Mouse (Mus musculus): ENCODE data around the gene Cyp2d11.

Cyp2d11 gene

DNA sequence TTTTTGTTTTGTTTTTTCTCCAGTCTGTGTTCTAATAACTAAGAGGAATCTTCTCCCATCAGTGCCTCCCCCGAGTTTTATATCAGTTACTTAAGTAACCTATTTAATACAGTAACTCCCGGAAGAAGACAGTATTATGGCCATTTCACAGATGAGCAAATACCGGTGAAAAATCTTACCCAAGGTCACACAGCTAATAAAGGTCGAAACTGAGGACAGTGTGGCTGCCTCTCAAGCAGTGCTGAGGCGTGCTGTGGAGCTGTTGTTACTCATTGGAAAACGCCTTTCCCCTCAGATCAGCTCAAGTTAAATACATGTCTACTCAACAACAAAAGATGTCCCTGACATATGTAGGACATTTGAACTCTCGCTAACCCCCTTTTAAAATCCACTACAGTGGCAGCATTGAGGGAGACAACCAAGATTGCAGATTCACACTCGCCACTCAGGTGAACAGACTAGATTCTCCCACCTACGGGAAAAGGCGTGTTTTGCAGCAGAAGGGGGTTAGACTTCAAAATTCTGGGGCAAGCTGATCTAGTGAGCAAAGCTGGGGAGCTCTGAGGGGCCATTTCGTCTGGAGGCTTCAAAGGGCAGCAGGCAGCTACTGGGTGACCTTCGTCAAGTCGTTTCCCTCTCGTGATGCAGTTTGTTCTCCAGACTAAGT, 40.6 kb downstream of the Cyp2d11 start:
- intact Hi-C loops (cut with DNase I), result no loop called here

DNA sequence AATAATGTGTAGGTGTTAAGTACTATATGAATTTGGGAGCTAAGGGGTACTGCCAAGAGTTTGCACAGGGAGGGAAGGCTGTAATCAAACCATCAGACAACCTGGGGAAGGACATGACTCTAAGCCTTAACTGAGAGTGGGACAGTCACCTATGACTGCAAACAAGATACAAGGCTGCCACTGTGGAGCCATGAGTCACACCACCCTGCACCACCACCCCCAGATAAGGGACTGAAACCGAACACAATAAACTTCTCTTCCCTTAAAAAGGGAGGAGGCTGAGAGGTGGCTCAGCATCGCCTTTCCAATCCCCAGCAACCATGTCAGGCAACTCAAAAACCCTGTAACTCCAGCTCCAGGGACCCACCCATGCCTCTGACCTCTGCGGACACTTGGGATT, 42.3 kb downstream of the Cyp2d11 start:
- intact Hi-C loops (cut with DNase I), result no loop called here

DNA sequence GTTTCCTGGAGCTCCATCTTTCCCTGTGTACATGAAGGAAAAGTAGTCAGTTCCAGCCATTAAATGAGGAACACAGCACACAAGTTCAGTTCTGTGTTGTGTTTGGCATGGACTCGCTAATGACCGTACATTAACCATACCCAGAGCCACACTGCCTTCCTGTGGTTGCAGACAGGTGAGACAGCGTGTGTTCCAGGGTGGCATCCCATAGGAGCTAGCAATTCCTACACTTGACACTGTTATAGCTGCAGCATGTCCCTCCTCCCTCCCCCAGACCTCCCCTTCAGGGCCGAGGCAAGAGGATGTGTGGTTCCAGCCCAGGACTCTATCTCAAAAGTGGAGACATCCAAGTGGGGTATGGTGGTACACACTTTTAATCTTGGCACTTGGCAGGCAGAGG, 43.5 kb downstream of the Cyp2d11 start:
- intact Hi-C loops (cut with DNase I), result no loop called here

DNA sequence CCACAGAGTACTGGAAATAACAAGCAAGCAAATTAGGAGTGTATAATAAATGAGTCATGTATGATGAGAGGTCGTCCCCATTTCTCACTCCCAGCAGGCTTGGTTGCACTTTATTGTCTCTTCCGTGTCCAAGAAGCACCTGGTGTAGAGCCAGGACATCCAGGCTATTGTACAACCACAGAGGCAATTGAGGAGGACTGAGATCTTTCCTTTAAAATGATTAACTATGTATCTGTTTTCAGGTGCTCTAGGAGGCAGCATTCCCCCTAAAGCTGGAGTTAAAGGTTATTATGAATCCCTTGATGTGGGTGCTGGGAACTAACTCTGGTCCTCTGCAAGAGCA, 44.9 kb downstream of the Cyp2d11 start:
- intact Hi-C loops (cut with DNase I), result no loop called here

DNA sequence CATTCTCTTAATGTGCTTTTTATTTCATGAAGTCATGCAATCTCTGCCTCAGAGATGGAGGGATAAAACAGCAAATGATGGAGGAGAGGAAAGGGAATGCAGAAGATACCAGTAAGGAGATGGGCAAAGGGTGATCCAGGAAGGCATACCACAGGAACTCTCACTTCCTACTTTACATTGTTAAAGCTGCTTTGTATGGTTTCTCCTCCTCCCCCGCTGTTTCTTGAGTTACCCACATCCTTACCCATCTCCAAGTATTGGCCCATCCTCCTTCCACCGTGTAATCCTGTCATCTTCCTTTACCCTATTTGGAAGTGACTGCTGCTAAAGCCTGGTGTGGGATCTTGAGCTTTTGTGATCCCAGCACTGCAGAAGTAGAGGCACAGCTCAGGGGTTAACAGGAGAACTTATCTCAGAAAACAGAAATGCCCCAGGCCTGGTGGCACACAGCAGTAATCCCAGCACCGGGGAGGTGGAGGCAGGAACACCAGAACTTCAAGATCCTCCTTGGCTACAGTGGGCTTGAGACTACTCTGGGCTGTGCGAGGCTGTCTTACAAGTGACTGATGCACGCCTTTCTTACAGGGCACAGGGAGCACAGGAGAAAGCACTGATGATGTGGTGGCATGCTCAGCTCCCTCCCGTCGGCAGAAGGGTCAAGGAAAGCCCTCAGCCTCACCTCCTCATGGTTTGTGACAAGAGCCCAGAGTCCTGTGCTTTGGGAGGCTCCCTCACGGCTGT, 45.4 kb downstream of the Cyp2d11 start:
- intact Hi-C loops (cut with DNase I), result no loop called here

DNA sequence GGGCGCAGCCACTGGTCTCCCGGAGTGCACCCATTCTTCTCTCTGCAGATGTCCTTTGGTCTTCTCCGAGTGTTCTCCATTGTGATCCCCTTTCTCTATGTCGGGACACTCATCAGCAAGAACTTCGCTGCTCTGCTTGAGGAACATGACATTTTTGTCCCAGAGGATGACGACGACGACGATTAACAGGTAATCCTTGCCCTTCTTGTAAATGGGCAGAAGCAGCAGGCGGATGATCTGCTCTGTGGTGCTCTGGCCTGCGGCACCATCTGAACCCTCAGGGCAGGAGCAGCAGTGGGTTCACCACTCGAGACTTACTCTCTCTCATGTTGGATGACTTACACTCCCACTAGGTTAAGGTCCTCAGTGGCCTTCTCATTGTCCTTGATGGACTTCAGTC, 46.0 kb downstream of the Cyp2d11 start:
- intact Hi-C loops (cut with DNase I), result no loop called here

DNA sequence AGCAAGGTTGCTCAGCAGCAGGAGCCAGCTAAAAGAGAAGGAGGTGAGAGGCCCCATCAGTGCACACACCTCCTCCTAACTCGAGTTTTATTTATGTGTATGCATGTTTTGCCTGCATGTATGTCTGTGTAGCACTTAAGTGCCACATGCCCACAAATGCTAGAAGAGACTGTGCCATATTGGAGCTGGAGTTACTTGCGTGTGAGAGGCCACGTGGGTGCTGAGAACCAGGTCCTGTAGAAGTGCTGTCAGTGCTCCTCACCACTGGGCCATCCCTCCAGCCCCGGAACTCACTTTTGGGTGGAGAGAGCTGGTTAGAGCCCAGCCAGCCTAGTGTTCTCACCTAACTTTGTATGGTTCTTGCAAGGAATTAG, 46.5 kb downstream of the Cyp2d11 start:
- intact Hi-C loops (cut with DNase I), result no loop called here

DNA sequence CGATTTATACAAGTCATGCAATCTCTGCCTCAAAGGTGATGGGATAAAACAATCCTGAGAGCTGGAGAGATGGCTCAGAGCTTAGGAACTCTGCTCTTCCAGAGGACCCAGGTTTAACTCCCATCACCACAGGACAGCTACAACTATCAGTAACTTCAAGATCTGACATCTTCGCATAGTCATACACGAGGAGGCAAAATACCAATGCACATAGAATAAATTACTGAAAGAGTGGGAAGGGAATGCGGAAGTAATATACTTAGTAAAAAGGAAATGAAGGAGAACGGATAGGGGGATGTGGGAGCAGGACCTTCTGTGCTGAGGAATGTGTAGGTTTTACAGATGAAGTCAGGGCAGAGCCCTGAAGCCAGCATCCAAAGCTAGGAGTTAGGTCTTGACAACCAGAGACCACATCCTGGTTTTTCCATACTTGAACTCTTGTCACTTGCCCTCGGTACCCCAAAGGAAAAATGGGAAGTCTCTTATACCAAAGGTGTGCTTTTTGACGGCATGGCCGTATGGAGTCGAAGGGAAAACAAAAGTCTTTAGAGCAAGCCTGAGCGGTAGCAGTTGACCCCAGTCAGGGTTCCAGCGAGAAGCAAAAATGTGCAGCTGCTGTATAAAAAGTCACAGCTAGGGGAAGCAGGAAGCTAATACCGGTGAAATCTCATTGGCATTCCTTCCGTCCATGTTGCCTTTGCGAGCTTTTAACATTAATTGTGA, 47.1 kb downstream of the Cyp2d11 start:
- intact Hi-C loops (cut with DNase I), result no loop called here

DNA sequence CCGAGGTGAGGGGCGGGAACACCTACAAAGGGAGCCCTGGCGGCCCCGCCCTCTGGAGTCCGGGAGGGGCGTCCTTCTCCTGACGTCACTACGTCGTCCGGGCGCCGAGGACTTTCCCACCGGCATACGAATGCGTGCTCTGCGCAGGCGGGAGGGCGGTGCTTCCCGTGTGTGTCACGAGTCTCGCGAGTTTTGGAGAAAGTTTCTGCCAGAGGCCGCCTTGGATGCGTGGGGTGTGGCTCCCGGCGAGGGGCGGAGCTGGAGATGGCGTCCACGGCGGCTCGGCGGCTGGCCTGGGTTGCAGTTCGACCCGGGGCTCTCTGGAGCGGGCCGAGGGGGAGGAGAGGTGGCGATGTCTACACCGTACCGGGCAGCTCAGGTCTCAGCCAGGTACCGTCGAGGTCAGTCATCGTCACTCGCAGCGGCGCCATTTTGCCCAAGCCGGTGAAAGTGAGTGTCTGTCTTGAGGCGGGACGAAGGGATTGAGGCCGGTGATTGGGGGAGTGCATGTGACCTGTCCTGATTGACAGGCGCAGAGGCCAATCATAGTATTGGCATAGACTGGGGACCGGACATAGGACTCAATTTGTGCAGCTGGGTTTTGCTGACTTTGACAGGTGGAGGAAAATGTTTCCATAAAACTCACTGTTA, 47.9 kb downstream of the Cyp2d11 start:
- intact Hi-C loops (cut with DNase I), result no loop called here

DNA sequence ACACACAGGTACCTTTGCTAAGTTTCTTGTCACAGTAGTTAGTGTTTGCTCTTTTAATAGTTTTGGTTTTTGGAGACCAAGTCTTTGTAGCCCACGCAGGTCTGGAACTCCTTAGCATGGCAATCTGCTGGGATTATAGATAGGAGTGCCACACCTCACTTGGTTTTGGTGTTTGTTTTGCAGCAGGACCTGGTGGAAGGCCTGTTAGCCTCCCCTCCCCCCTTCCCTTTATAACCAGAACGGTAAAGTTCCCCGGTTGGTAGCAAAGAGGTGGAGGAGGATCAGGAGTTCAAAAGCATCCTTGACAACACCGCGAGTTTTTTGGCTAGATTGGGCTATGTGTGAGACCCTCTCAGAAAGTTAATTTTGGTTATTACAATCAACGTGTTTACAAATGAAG, 48.9 kb downstream of the Cyp2d11 start:
- intact Hi-C loops (cut with DNase I), result no loop called here

DNA sequence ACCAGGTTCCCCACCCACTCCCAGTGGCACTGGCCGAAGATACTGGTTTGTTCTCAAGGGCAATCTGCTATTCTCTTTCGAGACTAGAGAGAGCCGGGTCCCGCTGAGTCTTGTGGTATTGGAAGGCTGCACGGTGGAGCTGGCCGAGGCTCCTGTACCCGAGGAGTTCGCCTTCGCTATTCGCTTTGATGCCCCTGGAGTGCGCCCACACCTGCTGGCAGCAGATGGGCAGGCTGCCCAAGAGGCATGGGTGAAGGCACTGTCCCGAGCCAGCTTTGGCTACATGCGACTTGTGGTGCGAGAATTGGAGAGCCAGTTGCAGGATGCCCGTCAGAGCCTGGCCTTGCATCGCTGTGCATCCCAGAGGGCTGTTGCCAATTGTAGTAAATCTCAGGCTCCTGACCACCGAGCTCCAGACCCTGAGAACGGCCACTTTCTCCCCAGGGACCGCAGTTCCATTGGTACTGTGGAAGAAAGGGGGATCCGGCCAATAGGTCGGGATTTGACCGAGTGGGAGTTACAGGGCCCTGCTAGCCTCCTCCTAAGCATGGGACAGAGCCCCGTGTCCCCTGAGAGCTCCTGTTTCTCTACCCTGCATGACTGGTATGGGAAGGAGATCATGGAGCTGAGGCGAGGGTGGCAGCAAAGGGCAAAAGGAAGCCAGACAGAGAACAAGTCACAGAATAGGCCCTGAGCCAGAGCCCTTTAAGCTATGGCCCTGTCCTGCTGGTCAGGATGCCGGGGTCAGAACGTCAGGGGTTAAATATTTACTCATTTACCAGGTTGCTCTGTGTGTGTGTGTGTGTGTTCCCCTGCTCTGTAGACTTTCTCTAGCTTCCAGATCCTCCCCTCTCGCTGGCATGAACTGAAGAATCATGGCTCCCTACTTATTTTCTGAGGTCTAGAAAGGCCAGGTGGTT, 50.2 kb downstream of the Cyp2d11 start:
- intact Hi-C loops (cut with DNase I), result no loop called here

DNA sequence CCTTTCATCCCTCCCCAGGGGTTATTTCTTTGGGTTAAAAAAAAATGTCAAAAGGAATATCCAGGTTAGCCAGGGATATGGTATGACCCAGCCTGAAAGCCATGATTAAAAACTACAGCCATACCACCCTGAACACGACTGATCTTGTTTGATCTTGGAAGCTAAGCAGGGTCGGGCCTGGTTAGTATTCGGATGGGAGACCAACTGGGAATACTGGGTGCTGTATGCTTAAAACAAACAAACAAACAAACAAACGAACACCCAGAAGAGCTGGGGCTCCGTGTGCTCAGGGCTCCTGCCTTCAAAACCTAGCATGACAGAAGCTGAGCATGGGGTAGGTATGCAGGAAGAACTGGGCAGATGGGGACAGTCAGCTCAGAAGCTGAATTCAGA, 51.3 kb downstream of the Cyp2d11 start:
- intact Hi-C loops (cut with DNase I), result no loop called here

DNA sequence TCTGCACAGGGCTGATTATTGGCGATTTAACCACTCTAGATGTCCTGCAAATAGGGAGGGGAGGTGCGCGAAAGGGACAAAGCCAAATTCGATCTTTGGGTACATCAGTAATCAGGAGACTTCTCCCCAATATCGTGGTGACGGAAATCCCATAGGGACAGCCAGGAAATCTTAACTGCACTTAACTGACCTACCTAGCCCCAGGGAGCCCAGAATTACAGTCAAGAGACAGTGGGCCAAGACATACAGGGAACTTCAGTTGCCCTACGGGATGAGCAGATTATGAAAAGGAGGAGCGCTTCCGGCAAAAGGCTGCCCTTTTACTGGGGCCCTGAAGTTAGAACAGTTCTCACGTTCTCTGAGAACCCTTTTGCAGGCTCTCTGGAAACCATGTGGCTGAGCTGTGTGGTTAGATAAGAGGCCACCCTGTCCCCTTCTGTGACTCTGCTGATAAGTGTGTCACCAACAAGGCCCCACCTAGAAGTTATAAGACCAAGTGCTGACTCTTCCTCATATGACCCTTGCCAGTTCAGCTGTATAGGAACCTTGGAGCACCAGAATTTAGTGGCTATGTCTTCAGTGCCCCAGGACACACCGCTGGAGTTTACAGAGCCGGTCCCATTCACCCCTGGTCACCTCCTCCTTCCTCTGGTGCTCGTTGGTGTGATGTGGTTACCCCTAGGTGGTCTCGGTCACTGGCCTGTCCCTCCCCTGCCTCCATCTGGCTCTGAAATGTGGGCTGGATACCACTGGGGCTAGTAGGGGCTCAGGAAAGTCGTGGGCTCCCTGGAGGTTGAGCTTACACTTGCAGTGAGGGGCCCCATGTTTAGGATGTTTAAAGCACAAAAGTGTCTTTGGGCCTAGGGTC, 51.9 kb downstream of the Cyp2d11 start:
- intact Hi-C loops (cut with DNase I), result no loop called here

DNA sequence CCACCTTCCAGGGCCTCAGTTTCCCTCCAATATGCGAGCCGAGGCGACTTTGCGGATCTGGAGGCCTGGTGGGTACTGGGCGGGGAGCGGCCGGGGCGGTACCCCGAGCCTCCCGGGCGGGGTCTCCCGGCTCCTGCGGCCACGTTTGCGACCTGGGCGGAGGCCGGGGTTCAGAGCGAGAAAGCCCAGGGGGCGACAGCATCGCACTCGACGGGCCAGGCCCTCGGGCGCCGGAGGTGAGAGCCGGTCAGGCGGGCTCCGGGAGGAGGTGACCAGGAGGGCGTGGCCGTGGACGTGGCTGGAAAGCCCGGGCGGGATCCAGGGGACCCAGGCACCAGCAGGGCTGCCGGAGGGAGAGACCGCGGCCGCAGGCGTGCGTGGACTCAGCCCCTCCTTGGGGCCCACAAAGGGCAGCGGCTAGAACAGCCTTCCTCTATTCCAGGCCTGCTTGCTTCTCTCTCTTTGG, 52.8 kb downstream of the Cyp2d11 start:
- intact Hi-C loops (cut with DNase I), result no loop called here

DNA sequence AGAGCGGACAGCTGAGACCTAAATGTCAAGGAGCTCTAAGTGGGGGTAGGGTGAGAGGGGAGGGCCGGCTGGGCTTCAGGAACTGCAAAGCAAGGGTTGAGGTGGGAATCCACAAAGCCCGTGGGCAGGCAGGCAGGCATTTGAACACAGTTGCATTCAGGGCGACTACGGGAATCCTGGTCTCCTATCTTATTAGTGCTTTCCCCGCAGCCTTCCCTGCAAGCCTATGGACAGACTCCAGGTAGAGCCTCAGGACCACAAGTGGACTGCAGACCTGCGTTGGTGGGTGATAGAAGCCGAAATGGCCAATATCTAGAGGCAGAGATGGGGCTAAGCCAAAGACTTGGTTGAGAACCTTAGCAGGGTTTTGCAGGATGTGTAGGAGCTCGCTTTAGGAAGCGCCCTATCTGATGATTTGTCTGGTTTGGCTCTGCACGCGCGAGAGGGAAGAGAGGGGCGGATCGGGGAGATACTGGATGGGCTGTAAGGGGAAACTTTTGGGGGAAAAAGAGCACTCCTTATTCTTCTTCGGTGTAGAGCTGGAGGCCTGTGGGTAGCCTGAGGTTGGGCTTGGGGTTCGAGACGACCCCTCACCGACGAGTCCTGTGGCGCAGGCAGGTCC, 53.3 kb downstream of the Cyp2d11 start:
- intact Hi-C loops (cut with DNase I), result no loop called here

DNA sequence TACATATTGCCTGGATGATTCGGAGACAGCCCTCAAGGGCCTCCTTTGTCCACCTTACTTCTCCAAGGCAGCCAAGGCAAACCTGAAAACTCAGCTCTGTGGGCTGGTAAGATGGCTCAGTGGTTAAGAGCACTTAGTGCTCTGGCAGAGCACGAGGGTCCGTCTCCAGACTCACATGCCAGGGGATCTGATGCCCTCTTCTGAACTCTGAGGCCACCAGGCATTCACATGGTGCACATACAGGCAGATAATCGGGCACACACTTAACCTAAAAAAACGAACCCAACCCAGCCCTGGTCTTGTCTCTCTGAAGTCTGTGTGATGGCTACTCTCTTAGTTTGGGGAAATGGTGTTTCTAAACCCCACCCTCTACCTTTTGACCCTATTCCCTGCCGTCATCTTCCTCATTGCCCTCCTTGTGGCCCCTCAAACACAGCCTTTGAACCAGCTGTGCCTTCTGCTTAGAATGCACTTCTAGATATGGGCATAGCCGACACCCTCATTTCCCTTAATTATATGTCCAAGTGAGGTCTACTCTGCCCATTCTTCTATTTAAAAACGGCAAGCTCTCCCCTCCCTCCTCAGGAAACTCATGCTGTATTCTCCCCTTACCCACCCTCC, 54.1 kb downstream of the Cyp2d11 start:
- intact Hi-C loops (cut with DNase I), result no loop called here

All from adrenal gland (tissue).